Mouse (Mus musculus): ENCODE measurements at regions not wholly inside any gene's neighbourhood (a gene's known extent, or its start where the extent isn't known, plus 50 kb on each side); places are given as distances from the start of the nearest gene placed in this dataset.

DNA sequence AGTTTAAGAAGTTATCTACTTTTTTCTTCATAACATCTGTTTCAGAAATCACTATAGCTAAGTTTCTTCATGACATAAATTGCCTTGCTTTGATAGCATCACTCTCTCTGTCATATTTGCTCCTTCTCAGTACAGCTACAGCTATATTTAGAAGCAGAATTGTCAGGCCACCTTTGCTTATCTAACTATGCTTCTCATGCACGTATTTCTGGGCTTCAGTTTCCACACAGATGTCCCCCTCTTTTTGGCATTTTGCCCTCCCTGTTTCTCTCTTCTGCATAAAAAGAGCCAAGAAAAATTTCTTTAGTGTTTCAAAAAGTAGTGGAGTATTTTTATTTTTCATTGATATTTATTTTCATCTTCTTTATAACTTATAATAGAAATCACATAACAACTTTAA, 560.9 kb upstream of the Sema6d start:
- TF ChIP-seq EP300 (optimal IDR thresholded peaks at IDR 0.05) (no peak), CTCF (IDR thresholded peaks at IDR 0.05; ENCODE audit: low read depth) (no peak)
